Comparison of ENCODE assay signal across 23 mouse cellular contexts in genomic region chr1:138903894-138904293, GRCm38 (mm10). TPM values are rescaled to one million over a fixed set of nuclear protein-coding genes. Genes with fewer than 3 reads are reported as not detected.
DNase-seq lines count a peak whose midpoint lies in the region; ATAC-seq and TF ChIP-seq lines count a peak whose summit lies in the region.
"Had no signal": no experiment of that assay in that cellular context is flagged by ENCODE, and none has a peak within 500 bp of the region (broad histone marks: within the 10 kb centered on the region; RNA-seq: fewer than 3 reads in every experiment).

No protein-coding gene starts in this region.

- no peaks in the 10 kb centered on the region for H3K27me3 ChIP-seq in hindbrain, embryonic 14.5 days (ENCODE audit: control insufficient read depth, insufficient read depth, low read length)
- no peaks in the 10 kb centered on the region for H3K27me3 ChIP-seq in hindbrain, embryonic 13.5 days
- H3K27me3 ChIP-seq in kidney, postnatal 0 days (ENCODE audit: insufficient read depth, low read length), result no peaks in the 10 kb centered on the region
- H3K27me3 ChIP-seq in kidney, embryonic 14.5 days (ENCODE audit: control insufficient read depth, insufficient read depth, low read length), result no peaks in the 10 kb centered on the region
- H3K27me3 ChIP-seq in ES-Bruce4 (ENCODE audit: control insufficient read depth, insufficient read depth, low read length, poor library complexity, severe bottlenecking), result 0 out of 2 replicates have a peak, but pooled peaks cover 1% of the 10 kb centered on the region
- H3K27me3 ChIP-seq: forebrain, embryonic 13.5 days; heart, embryonic 13.5 days; intestine, embryonic 15.5 days had no signal

- no peak for ATAC-seq in hindbrain, embryonic 14.5 days (ENCODE audit: low FRiP score)
- ATAC-seq in hindbrain, embryonic 13.5 days (ENCODE audit: low FRiP score), result no peak
- no peak for ATAC-seq in kidney, postnatal 0 days (replicated peaks; ENCODE audit: low FRiP score, low read depth)
- ATAC-seq in kidney, embryonic 14.5 days (ENCODE audit: low FRiP score, low TSS enrichment), result no peak
- ATAC-seq in CD4-positive, CD25-positive, alpha-beta regulatory T cell, adult 4 months, result no peak
- ATAC-seq: forebrain, embryonic 13.5 days; forebrain, embryonic 16.5 days; hindbrain, embryonic 16.5 days; intestine, embryonic 15.5 days had no signal

- DNase-seq in hindbrain, embryonic 14.5 days (ENCODE audit: low spot score), result peak; percentile 14
- DNase-seq in kidney, postnatal 0 days (ENCODE audit: low spot score), result peak; percentile 63
- DNase-seq: adrenal gland, postnatal 10 days; adrenal gland, postnatal 36 days; B cell, adult 2 months; cerebellum, adult 18-20 months; cerebellum, adult 9-10 months; cerebellum, postnatal 14 days; gastrocnemius, postnatal 10 days; heart, adult 18-20 months; heart, postnatal 14 days; heart, postnatal 4 days had no signal

- H3K27ac ChIP-seq in hindbrain, embryonic 14.5 days, result no peak overlapping the region
- no peak overlapping the region for H3K27ac ChIP-seq in hindbrain, embryonic 13.5 days
- no peak overlapping the region for H3K27ac ChIP-seq in kidney, postnatal 0 days
- no peak overlapping the region for H3K27ac ChIP-seq in kidney, embryonic 14.5 days (ENCODE audit: low read depth, low read length)
- H3K27ac ChIP-seq in ES-Bruce4 (ENCODE audit: insufficient read depth, low read length), result 0 out of 2 replicates have a peak overlapping the region, but pooled peaks have one; percentile 24
- H3K27ac ChIP-seq: forebrain, embryonic 10.5 days; forebrain, embryonic 13.5 days; heart, embryonic 10.5 days; heart, embryonic 13.5 days; intestine, embryonic 15.5 days had no signal

- no peak for TF ChIP-seq EP300 in ES-Bruce4 (IDR thresholded peaks at IDR 0.05; ENCODE audit: insufficient read depth, low read depth, low read length)

- no peaks in the 10 kb centered on the region for H3K36me3 ChIP-seq in hindbrain, embryonic 14.5 days (replicated peaks; ENCODE audit: control insufficient read depth, insufficient read depth)
- H3K36me3 ChIP-seq in hindbrain, embryonic 13.5 days, result no peaks in the 10 kb centered on the region
- H3K36me3 ChIP-seq in kidney, postnatal 0 days (ENCODE audit: insufficient read depth, low read length), result no peaks in the 10 kb centered on the region
- H3K36me3 ChIP-seq in kidney, embryonic 14.5 days (ENCODE audit: control insufficient read depth, insufficient read depth, low read length), result no peaks in the 10 kb centered on the region
- H3K36me3 ChIP-seq in ES-Bruce4 (ENCODE audit: control insufficient read depth, insufficient read depth, low read length, poor library complexity, severe bottlenecking), result no peaks in the 10 kb centered on the region
- H3K36me3 ChIP-seq: forebrain, embryonic 10.5 days; heart, embryonic 10.5 days; heart, embryonic 13.5 days; intestine, embryonic 15.5 days had no signal

- no peak overlapping the region for H3K9ac ChIP-seq in hindbrain, embryonic 14.5 days
- no peak overlapping the region for H3K9ac ChIP-seq in hindbrain, embryonic 13.5 days
- no peak overlapping the region for H3K9ac ChIP-seq in kidney, postnatal 0 days (ENCODE audit: low read depth, low read length)
- H3K9ac ChIP-seq in kidney, embryonic 14.5 days (ENCODE audit: low read depth, low read length), result no peak overlapping the region
- H3K9ac ChIP-seq in ES-Bruce4 (ENCODE audit: low read depth, poor library complexity, severe bottlenecking), result no peak overlapping the region
- H3K9ac ChIP-seq: forebrain, embryonic 13.5 days; heart, embryonic 13.5 days; intestine, embryonic 15.5 days had no signal

- TF ChIP-seq POLR2A in ES-Bruce4 (IDR thresholded peaks at IDR 0.05; ENCODE audit: insufficient read depth, low read length), result no peak

- no peak overlapping the region for H3K4me3 ChIP-seq in hindbrain, embryonic 14.5 days (replicated peaks; ENCODE audit: low read length)
- no peak overlapping the region for H3K4me3 ChIP-seq in hindbrain, embryonic 13.5 days
- H3K4me3 ChIP-seq in kidney, postnatal 0 days (replicated peaks; ENCODE audit: low read depth, low read length), result no peak overlapping the region
- no peak overlapping the region for H3K4me3 ChIP-seq in kidney, embryonic 14.5 days (ENCODE audit: low read length)
- no peak overlapping the region for H3K4me3 ChIP-seq in ES-Bruce4 (ENCODE audit: low read depth, low read length)
- H3K4me3 ChIP-seq: forebrain, embryonic 10.5 days; forebrain, embryonic 13.5 days; heart, embryonic 10.5 days; heart, embryonic 13.5 days; intestine, embryonic 15.5 days had no signal

- no peaks in the 10 kb centered on the region for H3K9me3 ChIP-seq in hindbrain, embryonic 14.5 days (ENCODE audit: control insufficient read depth, low read length)
- no peaks in the 10 kb centered on the region for H3K9me3 ChIP-seq in hindbrain, embryonic 13.5 days
- H3K9me3 ChIP-seq in kidney, postnatal 0 days (replicated peaks; ENCODE audit: low read length), result no peaks in the 10 kb centered on the region; the same call in 1 of the 2 replicates
- H3K9me3 ChIP-seq in kidney, embryonic 14.5 days (ENCODE audit: control insufficient read depth, low read length), result no peaks in the 10 kb centered on the region
- peaks cover 7% of the 10 kb centered on the region for H3K9me3 ChIP-seq in ES-Bruce4 (replicated peaks; ENCODE audit: control insufficient read depth, insufficient read depth, low read length, poor library complexity, severe bottlenecking)
- H3K9me3 ChIP-seq: forebrain, embryonic 10.5 days; forebrain, embryonic 13.5 days; heart, embryonic 10.5 days; intestine, embryonic 15.5 days had no signal

- 91% methylated on average over 5 of the region's 5 CpGs for WGBS in hindbrain, embryonic 14.5 days
- WGBS in hindbrain, embryonic 13.5 days, result 92% methylated on average over 5 of the region's 5 CpGs
- 74% methylated on average over 5 of the region's 5 CpGs for WGBS in kidney, postnatal 0 days
- 82% methylated on average over 5 of the region's 5 CpGs for WGBS in kidney, embryonic 14.5 days

- H3K4me2 ChIP-seq in hindbrain, embryonic 14.5 days (replicated peaks), result no peak overlapping the region
- no peak overlapping the region for H3K4me2 ChIP-seq in hindbrain, embryonic 13.5 days
- H3K4me2 ChIP-seq in kidney, postnatal 0 days (ENCODE audit: low read length), result no peak overlapping the region
- no peak overlapping the region for H3K4me2 ChIP-seq in kidney, embryonic 14.5 days (replicated peaks; ENCODE audit: low read depth, low read length)
- H3K4me2 ChIP-seq: forebrain, embryonic 13.5 days; heart, embryonic 13.5 days; intestine, embryonic 15.5 days had no signal

- no peaks in the 10 kb centered on the region for H3K4me1 ChIP-seq in hindbrain, embryonic 14.5 days (replicated peaks; ENCODE audit: control insufficient read depth, insufficient read depth, low read length)
- H3K4me1 ChIP-seq in hindbrain, embryonic 13.5 days (replicated peaks), result no peaks in the 10 kb centered on the region
- H3K4me1 ChIP-seq in kidney, postnatal 0 days (replicated peaks; ENCODE audit: insufficient read depth, low read length), result no peaks in the 10 kb centered on the region
- H3K4me1 ChIP-seq in kidney, embryonic 14.5 days (ENCODE audit: control insufficient read depth, insufficient read depth, low read length), result no peaks in the 10 kb centered on the region
- H3K4me1 ChIP-seq in ES-Bruce4 (ENCODE audit: control insufficient read depth, insufficient read depth, low read length), result no peaks in the 10 kb centered on the region
- H3K4me1 ChIP-seq: forebrain, embryonic 10.5 days; forebrain, embryonic 13.5 days; intestine, embryonic 15.5 days had no signal

- no peak for TF ChIP-seq CTCF in kidney, postnatal 0 days (IDR thresholded peaks at IDR 0.05; ENCODE audit: low read depth)
- no peak for TF ChIP-seq CTCF in ES-Bruce4 (IDR thresholded peaks at IDR 0.05; ENCODE audit: low read depth, low read length)

RNA-seq across cellular contexts. Expression of gene 2310009B15Rik, which starts 47.2 kb away (rescaled TPM):
- polyA plus RNA-seq in hindbrain, embryonic 14.5 days (2014; fragmentation: Nextera tagmentation; extraction: Ambion mirVana), result 32.5 and 37.1 TPM in 2 replicates
- polyA plus RNA-seq in hindbrain, embryonic 13.5 days (2015; fragmentation: Nextera tagmentation; extraction: Ambion mirVana), result 35.4 and 37.1 TPM in 2 replicates
- 64.6 and 74.4 TPM in 2 replicates for polyA plus RNA-seq in kidney, postnatal 0 days (2015; fragmentation: Nextera tagmentation; extraction: Ambion mirVana)
- polyA plus RNA-seq in kidney, embryonic 14.5 days (2014; fragmentation: Nextera tagmentation; extraction: Ambion mirVana), result 47.8 and 58.4 TPM in 2 replicates
- polyA plus RNA-seq in ES-Bruce4 (2011; ENCODE audit: insufficient read depth, insufficient read length, low read depth, missing spikeins), result 8.6 and 8.9 TPM in 2 replicates
- 10 to 100 TPM in 1 of 2 experiments, 1 to 10 TPM in 1; 9.9 to 15.9 TPM for polyA plus RNA-seq in CD4-positive, CD25-positive, alpha-beta regulatory T cell, adult 4 months (2017; shearing (Covaris generic))

RNA-seq across cellular contexts. Expression of gene Lhx9, which starts 55.5 kb away (rescaled TPM):
- 9.5 and 18.5 TPM in 2 replicates for polyA plus RNA-seq in hindbrain, embryonic 14.5 days (2014; fragmentation: Nextera tagmentation; extraction: Ambion mirVana)
- polyA plus RNA-seq in hindbrain, embryonic 13.5 days (2015; fragmentation: Nextera tagmentation; extraction: Ambion mirVana), result 20.5 and 26.4 TPM in 2 replicates
- polyA plus RNA-seq in kidney, postnatal 0 days (2015; fragmentation: Nextera tagmentation; extraction: Ambion mirVana), result 0.10 TPM in 1 of 2 replicates, not detected in the other
- polyA plus RNA-seq in kidney, embryonic 14.5 days (2014; fragmentation: Nextera tagmentation; extraction: Ambion mirVana), result 0.07 TPM in 1 of 2 replicates, not detected in the other
- 0.43 and 0.48 TPM in 2 replicates for polyA plus RNA-seq in ES-Bruce4 (2011; ENCODE audit: insufficient read depth, insufficient read length, low read depth, missing spikeins)
- polyA plus RNA-seq in CD4-positive, CD25-positive, alpha-beta regulatory T cell, adult 4 months (2017; shearing (Covaris generic)), result not detected

RNA-seq across cellular contexts. Expression of gene Dennd1b, which starts 59.3 kb away (rescaled TPM):
- 8.5 and 11.2 TPM in 2 replicates for polyA plus RNA-seq in hindbrain, embryonic 14.5 days (2014; fragmentation: Nextera tagmentation; extraction: Ambion mirVana)
- polyA plus RNA-seq in hindbrain, embryonic 13.5 days (2015; fragmentation: Nextera tagmentation; extraction: Ambion mirVana), result 10.6 and 11.1 TPM in 2 replicates
- 11.4 and 12.8 TPM in 2 replicates for polyA plus RNA-seq in kidney, postnatal 0 days (2015; fragmentation: Nextera tagmentation; extraction: Ambion mirVana)
- 10.7 and 13.1 TPM in 2 replicates for polyA plus RNA-seq in kidney, embryonic 14.5 days (2014; fragmentation: Nextera tagmentation; extraction: Ambion mirVana)
- 25.8 and 29.1 TPM in 2 replicates for polyA plus RNA-seq in ES-Bruce4 (2011; ENCODE audit: insufficient read depth, insufficient read length, low read depth, missing spikeins)
- 10 to 100 TPM; 17.0 to 23.0 TPM for polyA plus RNA-seq in CD4-positive, CD25-positive, alpha-beta regulatory T cell, adult 4 months (2017; shearing (Covaris generic))
